Mouse (Mus musculus): ENCODE results near the gene Hecw2. TPM values are rescaled to one million over a fixed set of nuclear protein-coding genes. Genes with fewer than 3 reads are reported as not detected.

Gene Hecw2
- polyA plus RNA-seq, 1 experiment: 9.0 TPM

GRCm38 (mm10) chr1:53757316-53757715, 437.7 kb downstream of the Hecw2 start:
- H3K27ac ChIP-seq (ENCODE audit: insufficient read depth, low read length): no peak overlapping the region
- no peaks in the 10 kb centered on the region for H3K4me1 ChIP-seq (ENCODE audit: control insufficient read depth, insufficient read depth, low read length)
- 87% methylated on average over 4 of the region's 4 CpGs for WGBS
- no peak overlapping the region for H3K4me3 ChIP-seq (replicated peaks; ENCODE audit: insufficient read depth, low read depth, low read length)
- H3K27me3 ChIP-seq (ENCODE audit: control insufficient read depth, insufficient read depth, low read length): no peaks in the 10 kb centered on the region
- TF ChIP-seq CTCF (IDR thresholded peaks at IDR 0.05; ENCODE audit: borderline replicate concordance, insufficient read depth, low read depth, low read length): no peak
- TF ChIP-seq POLR2A (IDR thresholded peaks at IDR 0.05; ENCODE audit: borderline replicate concordance, insufficient read depth, low read length): no peak
- DNase-seq: no peak

Other genes starting within 250 kb of the Hecw2 start
- 0.24 and 0.31 TPM in 2 replicates for gene Ccdc150, start 55.5 kb upstream of the Hecw2 start, polyA plus RNA-seq (2012; rRNA removed)
- 16.8 and 17.4 TPM in 2 replicates for gene Gtf3c3, start 243.8 kb upstream of the Hecw2 start, polyA plus RNA-seq (2012; rRNA removed)